Mouse (Mus musculus) intestine, postnatal 0 days (tissue): Measurements from ENCODE around the gene Dclre1b. TPM values are rescaled to one million over a fixed set of nuclear protein-coding genes. Genes with fewer than 3 reads are reported as not detected.
"Not testable (repeated sequence)": the region's sequence is repeated elsewhere in the genome, so short reads cannot be mapped to it uniquely, and the experiment has no call there.

Experiments used
- ATAC-seq: fragments of 200-750 bp; cut with Nextera tagmentation; 2 replicates; pipeline ENCODE4 v1.8.0; 2017; ENCODE audit warnings: mild to moderate bottlenecking, moderate TSS enrichment, moderate library complexity
- H3K27ac ChIP-seq: fragments of 300-500 bp; sonication (generic); 2 replicates; pipeline ENCODE4 v1.5.1; 2014; ENCODE audit warnings: mild to moderate bottlenecking, low read depth, low read length, moderate library complexity
- H3K27me3 ChIP-seq: fragments of 300-500 bp; sonication (generic); replicated peaks from 2 replicates; pipeline ENCODE4 v1.6.1; 2014; ENCODE audit warnings: low read length, mixed read lengths; ENCODE audit not compliant: control insufficient read depth, insufficient read depth
- H3K36me3 ChIP-seq: fragments of 300-500 bp; sonication (generic); 2 replicates; pipeline ENCODE4 v1.6.1; 2014; ENCODE audit warnings: mild to moderate bottlenecking, moderate library complexity; ENCODE audit not compliant: control insufficient read depth, insufficient read depth
- H3K4me1 ChIP-seq: fragments of 300-500 bp; sonication (generic); replicated peaks from 2 replicates; pipeline ENCODE4 v1.6.1; 2014; ENCODE audit warnings: antibody characterized with exemption, low read length, mixed read lengths; ENCODE audit not compliant: control insufficient read depth, insufficient read depth
- H3K4me2 ChIP-seq: fragments of 300-500 bp; sonication (generic); replicated peaks from 2 replicates; pipeline ENCODE4 v1.6.1; 2014; ENCODE audit warnings: low read depth, mild to moderate bottlenecking, moderate library complexity
- H3K4me3 ChIP-seq: fragments of 300-500 bp; sonication (generic); 2 replicates; pipeline ENCODE4 v1.5.1; 2014; ENCODE audit warnings: low read depth, low read length
- H3K9ac ChIP-seq: fragments of 300-500 bp; sonication (generic); 2 replicates; pipeline ENCODE4 v1.6.1; 2014; ENCODE audit warnings: mild to moderate bottlenecking, low read depth, low read length
- H3K9me3 ChIP-seq: fragments of 300-500 bp; sonication (generic); 2 replicates; pipeline ENCODE4 v1.6.1; 2016; ENCODE audit warnings: mixed run types; ENCODE audit not compliant: control insufficient read depth
- CTCF ChIP-seq: sonication (generic); IDR thresholded peaks from 2 replicates; pipeline ENCODE4 v1.5.1; 2016; ENCODE audit warnings: low read depth, mild to moderate bottlenecking, control low read depth, antibody characterized with exemption, moderate library complexity
- WGBS: fragments of 180-500 bp; shearing (Covaris S2); extraction: QIAGEN DNeasy Blood & Tissue Kit; methylation state at CpG from one replicate; pipeline ENCODE4 v1.1.7; 2014; 5-methylcytosine and 5-hydroxymethylcytosine counted together
- polyA plus RNA-seq: library from polyadenylated mRNA; unstranded; fragments of >200 nt; fragmentation: Nextera tagmentation; extraction: Ambion mirVana; gene quantifications from 2 replicates; pipeline ENCODE4 v1.2.1, GENCODE M21; 2015

Gene Dclre1b
- polyA plus RNA-seq, 1 experiment from 2014 or later = 10.2 TPM

GRCm38 (mm10) chr3:103801631-103802531 is 7.4 kb downstream of the Dclre1b start:
- 31% methylated on average over 10 of the region's 10 CpGs for WGBS
- Histone ChIP-seq H3K27me3 (no peaks in the 10 kb centered on the region), H3K36me3 (peaks cover 18% of the 10 kb centered on the region), H3K9me3 (no peaks in the 10 kb centered on the region), H3K4me3 (no peak overlapping the region), H3K27ac (peak overlapping the region; percentile 75), H3K4me2 (no peak overlapping the region), H3K9ac (no peak overlapping the region), H3K4me1 (0 out of 2 replicates have a peak, but pooled peaks cover 2% of the 10 kb centered on the region)
- no peak for TF ChIP-seq CTCF
- ATAC-seq = peak; percentile 96

GRCm38 (mm10) chr3:103799507-103799906 is 9.7 kb downstream of the Dclre1b start:
- Histone ChIP-seq H3K9ac (no peak overlapping the region), H3K4me3 (no peak overlapping the region), H3K27ac (no peak overlapping the region), H3K36me3 (peaks cover 14% of the 10 kb centered on the region), H3K4me1 (0 out of 2 replicates have a peak, but pooled peaks cover 2% of the 10 kb centered on the region), H3K27me3 (no peaks in the 10 kb centered on the region), H3K4me2 (no peak overlapping the region), H3K9me3 (no peaks in the 10 kb centered on the region)
- no peak for TF ChIP-seq CTCF
- no peak for ATAC-seq
- WGBS = 63% methylated on average over 2 of the region's 2 CpGs

GRCm38 (mm10) chr3:103796389-103796788 is 12.9 kb downstream of the Dclre1b start:
- Histone ChIP-seq H3K9ac (no peak overlapping the region), H3K36me3 (no peaks in the 10 kb centered on the region), H3K4me1 (peaks cover 4% of the 10 kb centered on the region; the same call in 1 of the 2 replicates), H3K27me3 (no peaks in the 10 kb centered on the region), H3K9me3 (no peaks in the 10 kb centered on the region), H3K27ac (no peak overlapping the region), H3K4me3 (no peak overlapping the region), H3K4me2 (no peak overlapping the region)
- TF ChIP-seq CTCF = no peak
- WGBS = 51% methylated on average over 2 of the region's 2 CpGs
- no peak for ATAC-seq

- Histone ChIP-seq H3K27me3 (no peaks in the 10 kb centered on the region), H3K4me1 (peaks cover 4% of the 10 kb centered on the region), H3K9me3 (no peaks in the 10 kb centered on the region), H3K9ac (no peak overlapping the region), H3K36me3 (no peaks in the 10 kb centered on the region), H3K4me2 (no peak overlapping the region), H3K27ac (no peak overlapping the region), H3K4me3 (no peak overlapping the region)
- ATAC-seq = no peak
- 73% methylated on average over 1 of the region's 1 CpGs for WGBS
- no peak for TF ChIP-seq CTCF
Observed at GRCm38 (mm10) chr3:103792566-103792965, 16.7 kb downstream of the Dclre1b start.

GRCm38 (mm10) chr3:103792111-103792406 is 17.2 kb downstream of the Dclre1b start:
- H3K36me3 ChIP-seq, H3K9me3 ChIP-seq, H3K9ac ChIP-seq, H3K4me3 ChIP-seq, H3K4me1 ChIP-seq, ATAC-seq, H3K27me3 ChIP-seq: not testable (repeated sequence)
- 84% methylated on average over 5 of the region's 5 CpGs for WGBS
- Histone ChIP-seq H3K27ac (0 out of 2 replicates have a peak overlapping the region, but pooled peaks have one; percentile 8), H3K4me2 (peak overlapping the region; percentile 76; the same call in 1 of the 2 replicates)

GRCm38 (mm10) chr3:103791230-103792110 is 17.8 kb downstream of the Dclre1b start, which contains the start of gene Hipk1:
TSS of gene Hipk1 (minus strand) at chr3:103791563.
- 11% methylated on average over 42 of the region's 49 CpGs for WGBS
- Histone ChIP-seq H3K27me3 (no peaks in the 10 kb centered on the region), H3K4me2 (peak within 1 kb of the TSS; percentile 76), H3K27ac (peak within 1 kb of the TSS; percentile 86), H3K4me1 (peaks cover 4% of the 10 kb centered on the region), H3K36me3 (no peaks in the 10 kb centered on the region), H3K4me3 (peak within 1 kb of the TSS; percentile 82), H3K9ac (peak within 1 kb of the TSS; percentile 87), H3K9me3 (no peaks in the 10 kb centered on the region)
- peak; percentile 26; the same call in 1 of the 2 replicates for TF ChIP-seq CTCF
- peak; percentile 97 for ATAC-seq
